In the genomic region with DNA sequence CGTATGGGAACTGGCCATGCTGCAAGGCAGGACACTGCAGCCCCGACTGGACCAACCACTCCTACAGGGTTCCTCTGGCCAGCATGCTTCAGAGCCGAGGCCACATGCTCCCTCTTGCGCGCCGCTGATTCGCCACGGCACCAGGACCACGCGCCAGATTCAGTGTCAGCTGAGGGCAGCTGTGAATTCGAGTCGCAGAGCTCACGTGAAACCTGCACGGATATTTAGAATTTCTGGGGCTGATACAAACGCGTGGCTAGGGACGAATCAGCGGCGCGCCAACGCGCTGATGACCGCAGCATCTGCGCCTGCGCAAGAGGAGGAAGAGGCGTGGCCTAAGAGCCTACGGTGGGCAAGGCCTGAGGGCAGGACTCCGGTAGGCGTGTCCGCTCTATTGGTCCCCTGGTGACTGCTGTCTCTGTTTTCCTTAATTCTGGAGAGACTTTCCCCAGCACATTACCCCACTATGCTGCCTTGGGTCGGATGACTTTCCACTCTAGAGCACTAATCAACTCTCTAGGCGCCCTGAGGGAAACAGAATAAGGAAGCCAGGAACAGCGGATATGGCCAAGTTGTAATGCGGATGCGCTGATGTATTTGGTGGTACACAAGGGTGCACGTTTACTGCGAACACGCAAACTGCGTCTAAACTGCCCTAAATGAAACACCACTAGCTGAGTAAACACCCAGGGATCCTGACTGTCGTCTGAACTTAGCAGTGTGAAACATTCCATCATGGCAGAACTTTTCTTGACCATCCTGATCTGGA, we compare ENCODE assay signal across 8 mouse cellular contexts. TPM values are rescaled to one million over a fixed set of nuclear protein-coding genes. Genes with fewer than 3 reads are reported as not detected.
A peak's percentile ranks its signal among the peaks of the same experiment; 100 is the strongest.
DNase-seq lines count a peak whose midpoint lies in the region; ATAC-seq and TF ChIP-seq lines count a peak whose summit lies in the region.

A gene (minus strand): TSS at position 304 of the 769 bp plus-strand sequence.

- peak; percentile 80 for ATAC-seq in G1E (ENCODE audit: extremely low read depth, insufficient number of reproducible peaks, low FRiP score, poor library complexity, severe bottlenecking)
- peak; percentile 87 for ATAC-seq in forebrain, postnatal 0 days
- ATAC-seq in lung, embryonic 15.5 days (ENCODE audit: borderline replicate concordance, extremely low read depth, low FRiP score, low TSS enrichment), result peak; percentile 93

- WGBS in forebrain, postnatal 0 days, result 4% methylated on average over 40 of the region's 40 CpGs
- WGBS in lung, embryonic 15.5 days, result 6% methylated on average over 40 of the region's 40 CpGs

- H3K9me3 ChIP-seq in G1E (replicated peaks), result no peaks in the 10 kb centered on the region
- H3K9me3 ChIP-seq in forebrain, postnatal 0 days (ENCODE audit: low read length), result no peaks in the 10 kb centered on the region
- H3K9me3 ChIP-seq in lung, embryonic 15.5 days, result no peaks in the 10 kb centered on the region

- peak within 1 kb of the TSS; percentile 84 for H3K27ac ChIP-seq in forebrain, postnatal 0 days (ENCODE audit: low read depth, low read length)
- peak within 1 kb of the TSS; percentile 92 for H3K27ac ChIP-seq in lung, embryonic 15.5 days

- H3K27me3 ChIP-seq in G1E (ENCODE audit: insufficient read depth, low read length), result peaks cover 17% of the 10 kb centered on the region
- H3K27me3 ChIP-seq in forebrain, postnatal 0 days (ENCODE audit: insufficient read depth, low read length), result no peaks in the 10 kb centered on the region
- no peaks in the 10 kb centered on the region for H3K27me3 ChIP-seq in lung, embryonic 15.5 days

- peak; percentile 88 for DNase-seq in G1E (ENCODE audit: low spot score)
- peak; percentile 94 to 95 for DNase-seq in cerebellum, adult 18-20 months
- peak; percentile 96 for DNase-seq in forebrain, postnatal 0 days
- DNase-seq in heart, postnatal 4 days, result peak; percentile 97
- peak; percentile 84 to 93 for DNase-seq in layer of hippocampus, adult 8-10 months (ENCODE audit: low spot score in 2 of 2)
- DNase-seq in ovary, adult 18-20 months (ENCODE audit: low spot score), result peak; percentile 86
- peak; percentile 86 for DNase-seq in thymus, postnatal 0 days (ENCODE audit: low spot score)

- peak within 1 kb of the TSS; percentile 77 for H3K4me3 ChIP-seq in G1E (ENCODE audit: low read depth, low read length)
- H3K4me3 ChIP-seq in forebrain, postnatal 0 days (ENCODE audit: low read depth, low read length), result peak within 1 kb of the TSS; percentile 71
- peak within 1 kb of the TSS; percentile 65 for H3K4me3 ChIP-seq in lung, embryonic 15.5 days

- H3K4me2 ChIP-seq in forebrain, postnatal 0 days (ENCODE audit: low read depth), result peak within 1 kb of the TSS; percentile 96
- peak within 1 kb of the TSS; percentile 98 for H3K4me2 ChIP-seq in lung, embryonic 15.5 days

- no peak for TF ChIP-seq CTCF in G1E (IDR thresholded peaks at IDR 0.05; ENCODE audit: low read depth, low read length)
- TF ChIP-seq CTCF in forebrain, postnatal 0 days (IDR thresholded peaks at IDR 0.05; ENCODE audit: low read depth), result 0 out of 2 replicates have a peak, but pooled peaks have one; percentile 3

- H3K9ac ChIP-seq in forebrain, postnatal 0 days, result peak within 1 kb of the TSS; percentile 62
- H3K9ac ChIP-seq in lung, embryonic 15.5 days, result peak within 1 kb of the TSS; percentile 75

- H3K4me1 ChIP-seq in G1E (ENCODE audit: insufficient read depth, low read depth, low read length), result peaks cover 44% of the 10 kb centered on the region
- H3K4me1 ChIP-seq in forebrain, postnatal 0 days (ENCODE audit: insufficient read depth), result peaks cover 10% of the 10 kb centered on the region; the same call in 1 of the 2 replicates
- peaks cover 17% of the 10 kb centered on the region for H3K4me1 ChIP-seq in lung, embryonic 15.5 days

- H3K36me3 ChIP-seq in G1E (replicated peaks), result peaks cover 40% of the 10 kb centered on the region
- H3K36me3 ChIP-seq in forebrain, postnatal 0 days (ENCODE audit: insufficient read depth), result peaks cover 3% of the 10 kb centered on the region
- H3K36me3 ChIP-seq in lung, embryonic 15.5 days, result peaks cover 2% of the 10 kb centered on the region; the same call in 1 of the 2 replicates

RNA-seq across cellular contexts. Expression of the gene that starts here (rescaled TPM):
- total RNA-seq in G1E (2014; fragmentation: Nextera tagmentation) (6.0 and 25.6 TPM in 2 replicates), G1E (2017) (22.3 and 28.2 TPM in 2 replicates)
- 34.9 and 44.0 TPM in 2 replicates for polyA plus RNA-seq in G1E (2012)
- 51.9 and 92.2 TPM in 2 replicates for total RNA-seq in forebrain, postnatal 0 days (2014; rRNA removed)
- 32.4 and 35.6 TPM in 2 replicates for polyA plus RNA-seq in forebrain, postnatal 0 days (2015; fragmentation: Nextera tagmentation; extraction: Ambion mirVana)
- total RNA-seq in heart, postnatal 4 days (2021), result 10 to 100 TPM; 16.4 to 17.5 TPM
- total RNA-seq in layer of hippocampus, adult 8-10 months (2022), result 10 to 100 TPM; 32.8 to 38.7 (median 36.8) TPM
- 42.2 and 46.3 TPM in 2 replicates for polyA plus RNA-seq in lung, embryonic 15.5 days (2015; fragmentation: Nextera tagmentation; extraction: Ambion mirVana)
- 19.2 and 19.8 TPM in 2 replicates for polyA plus RNA-seq in thymus, postnatal 0 days (2015; fragmentation: Nextera tagmentation; extraction: Ambion mirVana)

Comparison
In these comparisons a context has a peak if more than half of its experiments do, and no peak if none do; other contexts are left out.
1. Peak in every context shown above with its lines: DNase-seq, ATAC-seq, H3K4me3 ChIP-seq and H3K27ac ChIP-seq.